Mouse (Mus musculus) adrenal gland, postnatal 36 days (tissue): ENCODE results near the gene Nbeal1. TPM values are rescaled to one million over a fixed set of nuclear protein-coding genes. Genes with fewer than 3 reads are reported as not detected.
A peak's percentile ranks its signal among the peaks of the same experiment; 100 is the strongest.
"Not testable (repeated sequence)": the region's sequence is repeated elsewhere in the genome, so short reads cannot be mapped to it uniquely, and the experiment has no call there.

Experiments
- DNase-seq, 2 experiments: peaks; one replicate each; pipeline ENCODE4 v3.0.0; 2021; ENCODE audit warnings: mixed read lengths in 1 of 2
- long read RNA-seq, 2 experiments: library from polyadenylated mRNA; stranded (forward); transcript quantifications; one replicate each; pipeline ENCODE4 v2.0.0; 2021; ENCODE audit warnings: borderline sequencing depth in 2 of 2
- total RNA-seq, 2 experiments: library from RNA; stranded (reverse); gene quantifications; 2 replicates each; pipeline ENCODE4 v1.2.3; 2021

The Nbeal1 gene
- total RNA-seq, result 10 to 100 TPM; 67.2 to 69.3 TPM
- long read RNA-seq, experiment 1, partial matches to known transcripts, result 7 of 8 reads
- long read RNA-seq, experiment 1, other reads (novel, unspliced or antisense), result 1 of 8 reads
- long read RNA-seq, experiment 2, partial matches to known transcripts, result 1 of 1 reads
- long read RNA-seq, experiment 2, other reads (novel, unspliced or antisense), result 0 of 1 reads

- DNase-seq, result peak; percentile 100
Measured at GRCm38 (mm10) chr1:60179932-60180783, at the start of gene Nbeal1. Gene Nbeal1 (plus strand): TSS chr1:60180599.

- no peak for DNase-seq
Measured at GRCm38 (mm10) chr1:60137346-60137745, 43.1 kb upstream of the Nbeal1 start.

GRCm38 (mm10) chr1:60152700-60153099, 27.7 kb upstream of the Nbeal1 start:
- DNase-seq, result no peak

GRCm38 (mm10) chr1:60156651-60157050, 23.7 kb upstream of the Nbeal1 start:
- DNase-seq, result no peak

DNA sequence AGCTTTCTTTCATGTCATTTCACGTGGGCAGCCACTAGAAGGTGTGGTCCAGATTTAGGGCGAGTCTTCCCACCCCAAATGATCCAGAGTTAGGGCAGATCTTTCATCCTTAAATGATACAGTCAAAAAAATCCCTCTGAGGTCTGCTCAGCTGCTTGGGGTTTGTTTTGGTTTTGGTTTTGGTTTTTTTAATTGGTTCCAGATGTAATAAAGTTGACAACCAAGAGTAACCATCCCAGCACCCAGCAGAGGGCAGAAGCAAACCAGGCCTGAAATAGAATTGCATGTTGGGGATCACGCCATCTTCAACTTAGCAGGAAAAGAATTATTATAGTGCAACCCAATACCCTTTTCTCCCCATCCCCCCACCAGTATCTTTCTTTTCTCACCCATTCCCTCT, 22.0 kb upstream of the Nbeal1 start:
- peak; percentile 58 to 77 for DNase-seq

DNA sequence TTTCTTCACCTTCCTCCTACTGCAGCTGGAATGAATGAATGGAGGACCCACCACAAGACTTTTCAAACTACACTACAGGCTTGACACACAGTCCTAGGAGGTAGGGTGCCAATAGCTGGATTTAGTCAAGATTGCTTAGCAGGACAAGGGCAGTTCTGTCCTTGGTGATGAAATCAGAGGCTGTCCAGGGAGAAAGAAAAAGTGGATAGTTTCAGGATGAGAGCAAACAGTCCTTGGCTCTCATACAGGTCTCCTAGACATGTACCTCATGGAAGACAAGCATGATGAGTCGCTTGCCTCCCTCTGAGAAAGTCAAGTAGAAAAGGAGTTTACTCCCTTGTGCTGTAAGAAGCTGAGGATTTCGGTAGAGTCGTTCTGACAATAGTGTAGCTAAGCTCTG, 16.7 kb upstream of the Nbeal1 start:
- no peak for DNase-seq

DNA sequence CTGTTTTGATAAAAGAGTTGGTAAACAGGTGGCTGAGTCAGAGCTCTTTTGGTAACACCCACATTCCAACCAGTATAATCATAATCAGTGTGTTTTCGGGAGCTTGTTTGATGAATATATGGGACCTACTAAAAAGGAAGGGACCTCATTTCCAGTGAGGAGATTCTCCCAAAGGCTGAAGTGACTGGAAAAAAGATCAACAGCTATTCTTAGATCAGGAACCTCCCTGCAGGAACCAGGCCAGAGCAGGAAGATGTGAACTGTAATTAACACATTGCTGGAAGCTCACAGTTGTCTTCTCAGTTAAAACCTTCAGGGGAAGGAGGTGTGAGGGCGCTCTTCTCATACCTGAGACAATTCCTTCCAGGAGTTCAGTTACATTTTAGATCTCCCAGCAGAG, 10.8 kb upstream of the Nbeal1 start:
- no peak for DNase-seq

- no peak for DNase-seq
Measured at GRCm38 (mm10) chr1:60170251-60170650, 10.1 kb upstream of the Nbeal1 start.

DNA sequence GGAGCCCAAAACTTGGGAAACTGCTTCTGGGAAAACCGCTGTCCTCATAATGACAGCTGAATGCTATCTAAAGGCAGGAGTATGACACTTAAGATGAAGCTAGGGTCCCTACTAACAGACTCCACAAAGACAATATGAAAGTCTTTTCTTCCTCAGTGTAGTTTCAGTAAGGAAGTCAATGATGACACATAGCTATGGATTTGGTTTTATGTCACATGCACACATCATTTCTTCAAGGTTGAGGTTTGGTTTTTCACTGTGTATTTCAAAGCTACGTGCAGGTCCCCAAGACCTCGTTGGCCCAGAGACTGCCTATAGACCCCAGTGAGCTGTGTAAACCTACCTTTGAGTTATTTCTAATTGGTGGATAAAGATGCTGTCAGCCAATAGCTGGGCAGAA, 7.3 kb upstream of the Nbeal1 start:
- no peak for DNase-seq

- DNase-seq, result not testable (repeated sequence)
Measured at GRCm38 (mm10) chr1:60177814-60178213, 2.6 kb upstream of the Nbeal1 start.

GRCm38 (mm10) chr1:60179376-60179775, 1.0 kb upstream of the Nbeal1 start:
- no peak for DNase-seq

GRCm38 (mm10) chr1:60180784-60181221, 404 bp downstream of the Nbeal1 start:
- peak in 1 of 2 experiments; percentile 65 for DNase-seq

DNA sequence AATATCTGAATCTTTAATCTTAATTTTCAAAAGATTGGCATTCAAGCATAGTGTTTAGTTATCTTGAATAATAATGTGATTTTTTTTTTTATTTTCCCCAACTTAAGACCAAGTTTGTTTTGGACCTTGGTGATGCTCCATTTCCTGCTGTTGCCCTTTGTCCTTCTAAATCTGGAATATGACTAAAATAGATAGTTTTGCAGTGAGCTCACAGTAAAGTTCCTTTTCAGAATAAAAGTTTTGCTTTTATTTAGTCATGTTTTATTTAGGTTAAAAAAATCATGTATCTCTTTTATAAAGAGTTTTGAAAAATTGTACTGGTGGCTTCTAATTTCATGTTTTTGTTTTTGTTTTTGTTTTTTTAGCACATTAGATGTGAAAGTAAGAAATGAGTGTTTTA, 8.1 kb downstream of the Nbeal1 start:
- no peak for DNase-seq

DNA sequence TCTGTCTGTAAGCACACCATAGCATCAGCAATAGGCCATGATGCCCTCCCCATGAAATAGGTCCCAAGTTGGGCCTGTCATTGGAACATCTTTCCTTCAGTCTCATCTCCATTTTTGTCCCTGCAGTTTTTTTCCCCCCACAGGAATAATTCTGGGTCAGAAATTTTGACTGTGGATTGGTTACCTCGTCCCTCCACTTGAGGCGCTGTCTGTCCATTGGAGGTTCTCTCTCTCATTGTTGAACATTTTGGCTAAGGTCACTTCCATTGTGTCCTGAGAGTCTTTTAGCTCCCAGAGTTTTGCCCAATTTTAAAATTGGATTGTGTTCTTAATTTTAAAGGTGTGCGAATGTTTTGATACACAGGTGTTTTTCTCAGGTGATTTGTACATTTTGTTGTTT, 16.4 kb downstream of the Nbeal1 start:
- no peak for DNase-seq

- DNase-seq, result no peak
Measured at GRCm38 (mm10) chr1:60199006-60199405, 18.6 kb downstream of the Nbeal1 start.

DNA sequence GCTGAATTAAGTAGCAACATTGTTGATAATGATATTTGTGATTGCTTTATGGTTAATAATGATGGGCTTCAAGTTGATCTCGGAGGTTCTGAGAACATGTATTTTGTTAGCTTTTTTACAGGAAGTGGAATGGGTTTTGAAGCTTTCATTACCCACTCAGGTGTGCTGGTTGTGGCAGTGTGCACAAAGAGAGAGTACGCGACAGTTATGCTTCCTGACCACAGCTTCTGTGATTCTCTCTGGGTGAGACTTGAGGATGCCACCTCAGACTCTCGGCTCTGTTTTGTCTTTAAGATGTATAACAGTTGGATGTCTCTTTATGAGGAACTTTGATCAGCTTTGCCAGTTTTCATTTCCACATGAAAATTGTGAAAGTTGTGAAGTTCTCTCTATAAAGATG, 55.9 kb downstream of the Nbeal1 start:
- DNase-seq, result no peak

GRCm38 (mm10) chr1:60240430-60240829, 60.0 kb downstream of the Nbeal1 start:
- DNase-seq, result no peak

- no peak for DNase-seq
Measured at GRCm38 (mm10) chr1:60268113-60268512, 87.7 kb downstream of the Nbeal1 start.

DNA sequence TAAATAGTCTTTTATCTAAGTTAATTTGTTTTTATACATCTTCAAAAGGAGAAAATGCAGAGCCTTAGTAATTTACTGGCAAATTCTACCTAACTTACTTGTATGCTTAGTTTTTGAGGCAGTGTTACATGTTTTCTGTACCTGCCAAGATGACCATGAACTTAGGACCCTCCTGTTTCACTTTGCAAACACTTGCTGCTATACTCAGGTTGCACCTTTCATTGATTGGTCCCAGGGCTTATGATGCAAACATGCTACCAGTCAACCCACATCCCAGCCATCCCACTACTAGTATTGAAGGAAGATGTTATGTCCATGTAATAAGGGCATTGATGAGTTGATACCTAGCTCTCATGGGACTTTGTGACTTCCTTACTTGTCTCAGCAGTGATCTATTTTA, 88.9 kb downstream of the Nbeal1 start:
- no peak for DNase-seq

DNA sequence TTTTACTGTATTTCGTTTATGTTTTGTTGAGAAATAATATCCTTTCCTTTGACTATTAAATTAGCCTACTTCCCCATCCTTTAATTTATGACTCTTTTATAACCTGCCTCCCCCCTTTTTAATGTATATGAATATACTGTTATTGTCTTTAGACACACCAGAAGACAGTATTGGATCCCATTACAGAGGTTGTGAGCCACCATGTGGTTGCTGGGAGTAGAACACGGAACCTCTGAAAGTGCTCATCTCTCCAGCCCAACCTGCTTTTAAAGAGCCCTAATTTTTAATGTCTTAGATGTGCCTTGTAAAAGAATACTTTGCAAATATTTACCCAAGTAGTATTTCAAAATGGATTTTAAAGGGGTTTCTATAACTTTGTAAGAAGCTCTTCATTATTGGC, 92.1 kb downstream of the Nbeal1 start:
- peak; percentile 3 to 17 for DNase-seq

DNA sequence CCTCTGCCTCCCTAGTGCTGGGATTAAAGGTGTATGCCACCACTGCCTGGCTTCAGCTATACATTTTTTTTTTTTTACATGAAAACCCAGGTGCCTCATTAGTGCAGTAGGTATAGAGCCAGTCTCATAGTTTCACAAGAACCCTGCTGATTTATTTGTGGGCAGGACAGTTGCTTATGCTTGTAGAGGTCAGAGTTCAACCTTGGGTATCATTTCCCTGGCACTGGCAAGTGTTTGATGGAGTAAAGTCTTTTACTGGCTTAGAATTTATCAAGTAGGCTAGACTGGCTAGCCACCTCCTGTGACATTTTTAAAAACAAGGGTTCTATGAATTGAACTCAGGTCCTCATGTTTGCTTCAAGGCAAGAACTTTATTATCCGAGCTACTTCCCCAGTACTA, 113.5 kb downstream of the Nbeal1 start:
- no peak for DNase-seq

- DNase-seq, result peak; percentile 93 to 95
Measured at GRCm38 (mm10) chr1:60342808-60343629, 162.6 kb downstream of the Nbeal1 start, which contains the start of gene Cyp20a1. Gene Cyp20a1 (plus strand): TSS chr1:60343323.
